Mouse (Mus musculus): ENCODE results near the gene Tns3. TPM values are rescaled to one million over a fixed set of nuclear protein-coding genes. Genes with fewer than 3 reads are reported as not detected.

Tns3 gene
- polyA plus RNA-seq, 1 experiment from 2014 or later, result 8.8 TPM

DNA sequence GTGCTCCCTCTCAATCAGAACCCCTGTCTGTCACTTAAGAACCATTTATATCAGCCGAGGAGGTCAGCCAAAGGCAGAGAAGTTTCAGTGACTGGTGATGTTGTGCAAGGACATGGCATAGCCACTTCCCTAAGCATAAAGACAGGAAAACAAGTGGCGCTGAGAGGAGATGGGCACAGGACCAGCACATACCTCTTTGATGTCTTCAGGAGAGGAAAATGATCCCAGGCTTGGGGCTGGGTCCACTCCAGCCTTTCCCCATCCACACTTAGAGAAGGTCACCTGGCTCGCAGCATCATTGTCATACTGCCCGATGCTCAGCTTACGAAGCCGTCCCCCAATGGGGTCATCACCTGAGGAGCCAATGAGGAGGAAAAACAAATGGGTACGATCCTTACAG is 185.0 kb downstream of the Tns3 start:
- Histone ChIP-seq H3K27me3 (ENCODE audit: control insufficient read depth, insufficient read depth, low read length) (no peaks in the 10 kb centered on the region), H3K9ac (ENCODE audit: low read length) (no peak overlapping the region), H3K4me3 (ENCODE audit: low read depth, low read length) (no peak overlapping the region), H3K36me3 (ENCODE audit: control insufficient read depth, insufficient read depth, low read length) (no peaks in the 10 kb centered on the region; the same call in 1 of the 2 replicates), H3K27ac (ENCODE audit: low read depth, low read length) (no peak overlapping the region), H3K4me2 (ENCODE audit: low read depth, low read length, severe bottlenecking) (no peak overlapping the region), H3K4me1 (replicated peaks; ENCODE audit: control insufficient read depth, insufficient read depth, low read length) (no peaks in the 10 kb centered on the region), H3K9me3 (ENCODE audit: control insufficient read depth, low read length) (no peaks in the 10 kb centered on the region)
- ATAC-seq (replicated peaks; ENCODE audit: low FRiP score) (no peak), DNase-seq (ENCODE audit: low spot score) (no peak)
- 95% methylated on average over 7 of the region's 7 CpGs for WGBS

DNA sequence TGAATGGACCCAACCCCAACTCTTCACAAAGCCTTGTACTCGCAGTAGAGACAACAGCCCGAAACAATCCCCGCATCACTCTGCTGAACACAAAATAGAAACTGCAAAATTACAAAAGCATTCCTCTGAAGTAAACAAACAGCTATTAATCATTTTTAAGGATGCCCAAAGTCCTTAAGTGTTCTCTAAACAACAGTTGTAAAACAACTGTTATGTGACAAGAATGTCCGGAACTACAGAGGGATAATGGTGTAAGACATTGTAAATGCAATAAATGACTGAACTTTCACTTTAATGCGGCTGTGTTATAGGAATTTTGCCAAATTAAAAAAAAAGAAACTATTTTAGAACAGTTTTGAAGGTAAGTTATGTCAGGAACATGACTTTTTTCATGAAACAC is 190.7 kb downstream of the Tns3 start:
- no peaks in the 10 kb centered on the region for H3K27me3 ChIP-seq (ENCODE audit: control insufficient read depth, insufficient read depth, low read length)
- H3K4me2 ChIP-seq (ENCODE audit: low read depth, low read length, severe bottlenecking), result no peak overlapping the region
- H3K27ac ChIP-seq (ENCODE audit: low read depth, low read length), result no peak overlapping the region
- ATAC-seq (replicated peaks; ENCODE audit: low FRiP score) (no peak), DNase-seq (ENCODE audit: low spot score) (no peak)
- no peak overlapping the region for H3K4me3 ChIP-seq (ENCODE audit: low read depth, low read length)
- H3K9me3 ChIP-seq (ENCODE audit: control insufficient read depth, low read length), result no peaks in the 10 kb centered on the region
- no peak overlapping the region for H3K9ac ChIP-seq (ENCODE audit: low read length)
- H3K4me1 ChIP-seq (replicated peaks; ENCODE audit: control insufficient read depth, insufficient read depth, low read length), result no peaks in the 10 kb centered on the region; the same call in 1 of the 2 replicates
- 87% methylated on average over 5 of the region's 5 CpGs for WGBS
- H3K36me3 ChIP-seq (ENCODE audit: control insufficient read depth, insufficient read depth, low read length), result no peaks in the 10 kb centered on the region; the same call in 1 of the 2 replicates

DNA sequence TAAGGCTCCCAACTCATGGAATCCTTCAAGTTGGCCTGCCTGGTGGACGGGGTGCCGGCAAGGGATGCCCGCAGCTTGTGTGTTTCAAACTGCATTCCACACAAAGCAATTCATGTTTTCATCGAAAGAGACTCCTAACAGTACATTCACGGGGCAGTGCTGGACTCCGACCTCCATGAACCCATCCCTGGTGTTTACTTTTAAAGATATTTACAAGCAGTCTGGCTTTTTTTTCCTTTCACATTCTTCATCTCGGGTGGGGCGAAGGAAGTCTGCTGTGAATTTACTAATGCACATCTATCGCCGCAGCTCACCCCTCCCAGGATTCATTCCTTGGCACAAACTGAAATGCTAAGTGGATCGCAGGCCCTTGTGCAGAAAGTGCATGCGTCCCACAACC is 191.9 kb downstream of the Tns3 start:
- H3K4me2 ChIP-seq (ENCODE audit: low read depth, low read length, severe bottlenecking), result no peak overlapping the region
- DNase-seq (ENCODE audit: low spot score) (no peak), ATAC-seq (replicated peaks; ENCODE audit: low FRiP score) (no peak)
- no peaks in the 10 kb centered on the region for H3K36me3 ChIP-seq (ENCODE audit: control insufficient read depth, insufficient read depth, low read length)
- no peak overlapping the region for H3K9ac ChIP-seq (ENCODE audit: low read length)
- no peak overlapping the region for H3K27ac ChIP-seq (ENCODE audit: low read depth, low read length)
- no peak overlapping the region for H3K4me3 ChIP-seq (ENCODE audit: low read depth, low read length)
- H3K4me1 ChIP-seq (replicated peaks; ENCODE audit: control insufficient read depth, insufficient read depth, low read length), result peaks cover 7% of the 10 kb centered on the region; the same call in 1 of the 2 replicates
- WGBS, result 92% methylated on average over 12 of the region's 12 CpGs
- H3K27me3 ChIP-seq (ENCODE audit: control insufficient read depth, insufficient read depth, low read length), result no peaks in the 10 kb centered on the region
- no peaks in the 10 kb centered on the region for H3K9me3 ChIP-seq (ENCODE audit: control insufficient read depth, low read length)

DNA sequence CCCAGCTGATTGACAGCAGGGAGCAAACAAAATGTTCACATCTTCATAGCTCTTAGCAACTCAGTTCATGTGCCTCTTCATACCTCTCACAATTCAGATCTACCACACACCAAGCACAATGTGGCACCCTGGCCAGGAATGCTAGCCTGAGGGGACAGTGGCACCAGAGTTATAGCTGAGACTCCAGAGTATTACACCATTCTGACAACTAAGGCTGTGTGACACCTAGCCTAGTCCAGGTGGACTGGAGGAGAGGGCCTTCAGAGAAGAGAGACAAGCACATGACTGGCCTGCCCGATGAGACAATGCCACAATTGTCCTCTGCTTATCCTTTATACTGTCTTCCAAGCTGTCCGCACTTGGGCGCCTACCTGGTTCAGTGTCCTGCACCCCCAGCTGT is 192.8 kb downstream of the Tns3 start:
- no peaks in the 10 kb centered on the region for H3K36me3 ChIP-seq (ENCODE audit: control insufficient read depth, insufficient read depth, low read length)
- H3K27me3 ChIP-seq (ENCODE audit: control insufficient read depth, insufficient read depth, low read length), result no peaks in the 10 kb centered on the region
- ATAC-seq (replicated peaks; ENCODE audit: low FRiP score) (no peak), DNase-seq (ENCODE audit: low spot score) (no peak)
- no peak overlapping the region for H3K27ac ChIP-seq (ENCODE audit: low read depth, low read length)
- H3K4me1 ChIP-seq (replicated peaks; ENCODE audit: control insufficient read depth, insufficient read depth, low read length), result peaks cover 8% of the 10 kb centered on the region; the same call in 1 of the 2 replicates
- 90% methylated on average over 3 of the region's 3 CpGs for WGBS
- no peak overlapping the region for H3K4me2 ChIP-seq (ENCODE audit: low read depth, low read length, severe bottlenecking)
- no peak overlapping the region for H3K4me3 ChIP-seq (ENCODE audit: low read depth, low read length)
- H3K9ac ChIP-seq (ENCODE audit: low read length), result no peak overlapping the region
- H3K9me3 ChIP-seq (ENCODE audit: control insufficient read depth, low read length), result no peaks in the 10 kb centered on the region

DNA sequence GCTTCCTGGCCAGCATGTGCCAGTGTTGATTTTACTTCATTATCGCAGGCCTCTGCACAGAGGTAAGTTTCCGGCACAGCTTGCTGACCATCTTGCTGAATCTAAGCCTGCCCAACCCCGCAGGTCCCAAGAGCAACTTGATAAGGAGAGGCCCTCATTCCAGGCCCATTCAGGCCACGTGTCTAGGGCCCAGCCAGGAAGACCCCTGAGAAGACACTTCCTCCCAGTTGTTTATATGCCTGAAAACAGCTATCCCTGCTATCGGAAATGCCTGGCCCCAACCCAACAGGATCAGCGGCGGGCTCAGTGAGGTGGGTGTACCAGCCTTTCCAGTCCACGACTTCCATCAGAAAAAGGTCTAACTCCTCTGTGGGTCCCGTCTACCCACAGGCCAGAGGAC is 194.8 kb downstream of the Tns3 start:
- Histone ChIP-seq H3K27me3 (ENCODE audit: control insufficient read depth, insufficient read depth, low read length) (no peaks in the 10 kb centered on the region), H3K4me1 (replicated peaks; ENCODE audit: control insufficient read depth, insufficient read depth, low read length) (peaks cover 8% of the 10 kb centered on the region; the same call in 1 of the 2 replicates), H3K36me3 (ENCODE audit: control insufficient read depth, insufficient read depth, low read length) (no peaks in the 10 kb centered on the region), H3K4me2 (ENCODE audit: low read depth, low read length, severe bottlenecking) (no peak overlapping the region), H3K27ac (ENCODE audit: low read depth, low read length) (no peak overlapping the region), H3K9ac (ENCODE audit: low read length) (no peak overlapping the region), H3K4me3 (ENCODE audit: low read depth, low read length) (no peak overlapping the region), H3K9me3 (ENCODE audit: control insufficient read depth, low read length) (no peaks in the 10 kb centered on the region)
- no peak for ATAC-seq (replicated peaks; ENCODE audit: low FRiP score)
- WGBS, result 80% methylated on average over 9 of the region's 9 CpGs
- DNase-seq (ENCODE audit: low spot score), result no peak

DNA sequence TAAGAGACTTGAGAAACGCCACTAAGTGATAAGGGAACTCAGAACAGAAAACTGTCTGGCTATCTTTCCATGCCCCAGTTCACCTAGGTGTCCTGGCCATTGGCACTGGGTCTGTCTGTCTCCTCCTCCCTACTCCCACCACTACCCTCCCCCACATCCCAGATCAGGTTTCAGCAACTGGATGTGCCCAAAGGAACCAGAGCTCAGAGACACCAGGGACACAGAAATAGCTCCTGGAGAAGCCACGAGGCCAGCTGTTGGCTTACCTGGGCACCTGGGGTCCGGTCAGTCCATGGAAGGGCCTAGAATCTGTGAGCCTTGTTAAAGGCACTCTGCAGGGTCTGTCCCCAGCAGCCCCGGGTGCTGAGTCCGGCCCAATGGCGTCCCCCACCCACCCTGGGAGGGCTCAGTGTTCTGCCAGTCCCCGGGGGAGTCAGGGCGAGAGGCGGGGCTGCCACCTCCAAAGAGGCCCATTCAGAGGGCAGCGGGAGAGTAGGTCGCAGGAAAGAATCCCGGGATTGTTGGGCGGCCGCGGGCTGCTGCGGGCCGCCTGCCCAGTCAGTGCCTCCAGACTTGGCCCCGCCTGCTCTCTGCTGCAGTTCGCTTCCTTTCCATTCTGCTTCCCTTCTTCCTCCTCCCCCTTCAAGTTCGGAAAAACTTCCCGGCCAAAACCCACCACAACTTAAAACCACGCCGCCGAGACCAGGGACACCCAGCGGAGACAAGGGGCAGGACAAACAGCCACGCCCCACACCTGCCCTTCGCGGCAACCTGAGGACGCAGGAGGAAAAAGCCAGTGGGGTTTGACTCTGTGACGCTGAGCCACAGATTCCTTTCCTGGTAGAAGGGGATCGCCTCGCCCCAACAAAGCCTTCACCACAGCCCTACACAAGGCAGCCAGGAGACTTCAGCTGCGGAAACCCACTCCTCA is 195.9 kb downstream of the Tns3 start:
- Histone ChIP-seq H3K27ac (ENCODE audit: low read depth, low read length) (peak overlapping the region; percentile 62), H3K36me3 (ENCODE audit: control insufficient read depth, insufficient read depth, low read length) (no peaks in the 10 kb centered on the region), H3K9ac (ENCODE audit: low read length) (peak overlapping the region; percentile 64), H3K4me3 (ENCODE audit: low read depth, low read length) (peak overlapping the region; percentile 38), H3K27me3 (ENCODE audit: control insufficient read depth, insufficient read depth, low read length) (no peaks in the 10 kb centered on the region), H3K4me1 (replicated peaks; ENCODE audit: control insufficient read depth, insufficient read depth, low read length) (peaks cover 8% of the 10 kb centered on the region; the same call in 1 of the 2 replicates), H3K4me2 (ENCODE audit: low read depth, low read length, severe bottlenecking) (peak overlapping the region; percentile 88), H3K9me3 (ENCODE audit: control insufficient read depth, low read length) (no peaks in the 10 kb centered on the region)
- DNase-seq (ENCODE audit: low spot score), result peak; percentile 79
- ATAC-seq (replicated peaks; ENCODE audit: low FRiP score), result peak; percentile 88
- WGBS, result under 1% methylated on average over 33 of the region's 33 CpGs

DNA sequence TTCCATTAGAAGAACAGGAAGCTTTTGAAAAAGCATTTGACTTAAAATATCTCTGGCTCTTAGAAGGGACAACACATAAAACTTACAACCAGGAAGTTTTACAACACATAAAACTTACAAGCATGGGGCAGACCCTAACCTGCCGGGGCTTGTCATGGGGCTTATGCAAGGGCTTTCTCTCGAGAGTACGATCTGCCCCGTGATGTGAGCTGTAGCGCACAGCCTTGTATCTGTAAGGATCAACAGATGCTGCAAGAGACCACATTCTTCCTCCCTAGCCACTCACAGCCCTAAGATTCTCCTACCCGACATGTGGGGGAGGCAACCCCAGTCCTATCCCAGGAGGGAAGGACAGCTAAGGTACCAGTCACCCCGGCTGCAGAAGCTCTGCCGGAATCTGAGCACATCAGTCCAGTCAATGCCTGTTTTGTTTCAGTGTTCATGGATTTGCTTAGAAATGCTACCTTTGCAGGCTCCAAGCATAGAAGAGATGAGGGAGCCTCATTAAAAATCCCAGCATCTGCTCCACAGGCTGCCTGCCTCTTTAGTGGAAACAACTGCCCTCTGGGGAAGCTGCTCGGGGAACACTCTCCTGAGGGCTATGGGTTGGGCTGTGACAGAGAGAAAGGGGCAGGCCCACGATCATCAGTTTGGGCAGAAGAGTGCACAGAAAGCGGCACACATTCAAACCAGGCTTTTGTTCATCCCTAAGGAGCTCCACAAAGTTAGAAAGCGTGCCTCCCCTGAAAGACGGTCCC is 196.8 kb downstream of the Tns3 start:
- H3K4me2 ChIP-seq (ENCODE audit: low read depth, low read length, severe bottlenecking), result peak overlapping the region; percentile 88
- no peaks in the 10 kb centered on the region for H3K27me3 ChIP-seq (ENCODE audit: control insufficient read depth, insufficient read depth, low read length)
- no peaks in the 10 kb centered on the region for H3K36me3 ChIP-seq (ENCODE audit: control insufficient read depth, insufficient read depth, low read length)
- peaks cover 8% of the 10 kb centered on the region; the same call in 1 of the 2 replicates for H3K4me1 ChIP-seq (replicated peaks; ENCODE audit: control insufficient read depth, insufficient read depth, low read length)
- 18% methylated on average over 13 of the region's 13 CpGs for WGBS
- peak overlapping the region; percentile 38 for H3K4me3 ChIP-seq (ENCODE audit: low read depth, low read length)
- DNase-seq (ENCODE audit: low spot score) (peak; percentile 63), ATAC-seq (replicated peaks; ENCODE audit: low FRiP score) (peak; percentile 63)
- no peaks in the 10 kb centered on the region for H3K9me3 ChIP-seq (ENCODE audit: control insufficient read depth, low read length)
- H3K27ac ChIP-seq (ENCODE audit: low read depth, low read length), result peak overlapping the region; percentile 62; the same call in 1 of the 2 replicates
- peak overlapping the region; percentile 64 for H3K9ac ChIP-seq (ENCODE audit: low read length)

DNA sequence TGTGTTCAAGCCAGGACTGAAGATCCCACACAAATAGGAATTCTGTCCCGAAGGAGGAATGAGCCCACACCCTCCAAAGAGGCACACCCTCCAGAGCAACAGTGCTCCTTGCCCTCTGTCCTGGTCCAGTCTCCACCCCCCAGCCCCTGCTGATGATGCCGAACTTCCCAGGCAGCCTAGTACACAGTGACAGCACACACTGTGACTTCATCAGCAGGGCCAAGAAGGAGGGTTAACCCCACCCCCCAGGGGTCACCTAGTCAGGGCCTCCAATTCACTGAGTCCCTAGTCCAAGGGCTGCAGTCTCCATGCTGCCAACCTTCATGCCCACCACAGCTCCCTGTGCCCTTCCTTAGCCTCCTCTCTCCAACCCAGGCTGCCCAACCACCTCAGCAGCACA is 200.5 kb downstream of the Tns3 start:
- no peaks in the 10 kb centered on the region for H3K9me3 ChIP-seq (ENCODE audit: control insufficient read depth, low read length)
- DNase-seq (ENCODE audit: low spot score) (no peak), ATAC-seq (replicated peaks; ENCODE audit: low FRiP score) (no peak)
- H3K27ac ChIP-seq (ENCODE audit: low read depth, low read length), result no peak overlapping the region
- 77% methylated on average over 2 of the region's 2 CpGs for WGBS
- H3K4me2 ChIP-seq (ENCODE audit: low read depth, low read length, severe bottlenecking), result no peak overlapping the region
- H3K36me3 ChIP-seq (ENCODE audit: control insufficient read depth, insufficient read depth, low read length), result no peaks in the 10 kb centered on the region
- peaks cover 8% of the 10 kb centered on the region; the same call in 1 of the 2 replicates for H3K4me1 ChIP-seq (replicated peaks; ENCODE audit: control insufficient read depth, insufficient read depth, low read length)
- no peak overlapping the region for H3K4me3 ChIP-seq (ENCODE audit: low read depth, low read length)
- no peak overlapping the region for H3K9ac ChIP-seq (ENCODE audit: low read length)
- no peaks in the 10 kb centered on the region for H3K27me3 ChIP-seq (ENCODE audit: control insufficient read depth, insufficient read depth, low read length)

Measured in forebrain, embryonic 11.5 days (tissue).